Mouse (Mus musculus) heart, embryonic 16.5 days (tissue): ENCODE measurements around the gene Tirap. TPM values are rescaled to one million over a fixed set of nuclear protein-coding genes. Genes with fewer than 3 reads are reported as not detected.
"Not testable (repeated sequence)": the region's sequence is repeated elsewhere in the genome, so short reads cannot be mapped to it uniquely, and the experiment has no call there.

ENCODE experiments used
- ATAC-seq: fragments of 200-750 bp; cut with Nextera tagmentation; replicated peaks from 2 replicates; pipeline ENCODE4 v1.8.0; 2017; ENCODE audit warnings: moderate number of reproducible peaks; ENCODE audit not compliant: insufficient read depth, low FRiP score; ENCODE audit errors: extremely low read depth
- H3K27ac ChIP-seq: fragments of 300-500 bp; sonication (generic); 2 replicates; pipeline ENCODE4 v1.5.1; 2014; ENCODE audit warnings: mild to moderate bottlenecking, low read length, control low read depth, moderate library complexity
- H3K27me3 ChIP-seq: fragments of 300-500 bp; sonication (generic); 2 replicates; pipeline ENCODE4 v1.6.1; 2014; ENCODE audit warnings: low read length, mixed read lengths; ENCODE audit not compliant: control insufficient read depth, insufficient read depth
- H3K36me3 ChIP-seq: fragments of 300-500 bp; sonication (generic); 2 replicates; pipeline ENCODE4 v1.6.1; 2014; ENCODE audit not compliant: control insufficient read depth, insufficient read depth
- H3K4me1 ChIP-seq: fragments of 300-500 bp; sonication (generic); 2 replicates; pipeline ENCODE4 v1.6.1; 2014; ENCODE audit warnings: low read length, mixed read lengths; ENCODE audit not compliant: control insufficient read depth, insufficient read depth
- H3K4me2 ChIP-seq: fragments of 300-500 bp; sonication (generic); 2 replicates; pipeline ENCODE4 v1.6.1; 2014; ENCODE audit warnings: low read depth, mild to moderate bottlenecking, control low read depth, low read length
- H3K4me3 ChIP-seq: fragments of 300-500 bp; sonication (generic); 2 replicates; pipeline ENCODE4 v1.5.1; 2014; ENCODE audit warnings: mild to moderate bottlenecking, control low read depth, low read length
- H3K9ac ChIP-seq: fragments of 300-500 bp; sonication (generic); 2 replicates; pipeline ENCODE4 v1.6.1; 2014; ENCODE audit warnings: low read length, control low read depth
- H3K9me3 ChIP-seq: fragments of 300-500 bp; sonication (generic); replicated peaks from 2 replicates; pipeline ENCODE4 v1.6.1; 2016; ENCODE audit warnings: low read length; ENCODE audit not compliant: control insufficient read depth
- WGBS: fragments of 180-500 bp; shearing (Covaris S2); extraction: QIAGEN DNeasy Blood & Tissue Kit; methylation state at CpG from one replicate; pipeline ENCODE4 v1.1.7; 2014; 5-methylcytosine and 5-hydroxymethylcytosine counted together
- polyA plus RNA-seq: library from polyadenylated mRNA; unstranded; fragments of >200 nt; fragmentation: Nextera tagmentation; extraction: Ambion mirVana; gene quantifications from 2 replicates; pipeline ENCODE4 v1.2.1, GENCODE M21; 2015

Gene Tirap
- polyA plus RNA-seq, 1 experiment from 2014 or later: 8.4 TPM

- Histone ChIP-seq H3K27ac (no peak overlapping the region), H3K36me3 (no peaks in the 10 kb centered on the region), H3K4me1 (no peaks in the 10 kb centered on the region), H3K4me2 (no peak overlapping the region), H3K4me3 (no peak overlapping the region), H3K9me3 (no peaks in the 10 kb centered on the region), H3K27me3 (no peaks in the 10 kb centered on the region), H3K9ac (no peak overlapping the region)
- no peak for ATAC-seq
- 78% methylated on average over 2 of the region's 2 CpGs for WGBS
Observed at GRCm38 (mm10) chr9:35160662-35161061, 39.4 kb downstream of the Tirap start.

- no peaks in the 10 kb centered on the region for H3K36me3 ChIP-seq
- H3K9ac ChIP-seq: no peak overlapping the region
- no peak overlapping the region for H3K4me2 ChIP-seq
- H3K4me1 ChIP-seq: no peaks in the 10 kb centered on the region
- no peak overlapping the region for H3K27ac ChIP-seq
- no peak for ATAC-seq
- no peaks in the 10 kb centered on the region for H3K27me3 ChIP-seq
- no peak overlapping the region for H3K4me3 ChIP-seq
- 91% methylated on average over 3 of the region's 3 CpGs for WGBS
- H3K9me3 ChIP-seq: no peaks in the 10 kb centered on the region
Observed at GRCm38 (mm10) chr9:35158477-35158876, 41.6 kb downstream of the Tirap start.

GRCm38 (mm10) chr9:35156862-35157261 lies 43.2 kb downstream of the Tirap start:
- H3K36me3 ChIP-seq: no peaks in the 10 kb centered on the region
- H3K27ac ChIP-seq: no peak overlapping the region
- no peak for ATAC-seq
- no peaks in the 10 kb centered on the region for H3K4me1 ChIP-seq
- 83% methylated on average over 4 of the region's 4 CpGs for WGBS
- H3K27me3 ChIP-seq: no peaks in the 10 kb centered on the region
- H3K4me2 ChIP-seq: no peak overlapping the region
- no peaks in the 10 kb centered on the region for H3K9me3 ChIP-seq
- H3K9ac ChIP-seq: no peak overlapping the region
- H3K4me3 ChIP-seq: no peak overlapping the region

- Histone ChIP-seq H3K9me3 (no peaks in the 10 kb centered on the region), H3K9ac (no peak overlapping the region), H3K4me2 (no peak overlapping the region), H3K4me3 (no peak overlapping the region), H3K27ac (peak overlapping the region; percentile 47), H3K4me1 (no peaks in the 10 kb centered on the region), H3K27me3 (no peaks in the 10 kb centered on the region), H3K36me3 (no peaks in the 10 kb centered on the region)
- peak; percentile 52; the same call in 1 of the 2 replicates for ATAC-seq
- WGBS: 78% methylated on average over 5 of the region's 5 CpGs
Observed at GRCm38 (mm10) chr9:35156002-35156710, 43.9 kb downstream of the Tirap start.

- WGBS: 92% methylated on average over 1 of the region's 1 CpGs
- no peak for ATAC-seq
- Histone ChIP-seq H3K4me1 (no peaks in the 10 kb centered on the region), H3K9ac (no peak overlapping the region), H3K36me3 (no peaks in the 10 kb centered on the region), H3K4me2 (no peak overlapping the region), H3K27me3 (no peaks in the 10 kb centered on the region), H3K27ac (no peak overlapping the region), H3K4me3 (no peak overlapping the region), H3K9me3 (no peaks in the 10 kb centered on the region)
Observed at GRCm38 (mm10) chr9:35152923-35153322, 47.2 kb downstream of the Tirap start.

- not testable (repeated sequence) for H3K4me2 ChIP-seq, H3K4me1 ChIP-seq, H3K27me3 ChIP-seq, H3K9ac ChIP-seq, H3K9me3 ChIP-seq, H3K27ac ChIP-seq, H3K36me3 ChIP-seq, H3K4me3 ChIP-seq, ATAC-seq
Observed at GRCm38 (mm10) chr9:35148822-35149221, 51.3 kb downstream of the Tirap start.

GRCm38 (mm10) chr9:35147261-35147660 lies 52.8 kb downstream of the Tirap start:
- H3K9ac ChIP-seq, H3K4me2 ChIP-seq, H3K27me3 ChIP-seq, H3K4me1 ChIP-seq, ATAC-seq, H3K4me3 ChIP-seq, H3K9me3 ChIP-seq, H3K36me3 ChIP-seq, H3K27ac ChIP-seq: not testable (repeated sequence)
- WGBS: 94% methylated on average over 14 of the region's 14 CpGs

- Histone ChIP-seq H3K9ac (no peak overlapping the region), H3K36me3 (no peaks in the 10 kb centered on the region), H3K27me3 (no peaks in the 10 kb centered on the region), H3K4me1 (no peaks in the 10 kb centered on the region), H3K4me3 (no peak overlapping the region), H3K27ac (no peak overlapping the region), H3K4me2 (no peak overlapping the region), H3K9me3 (no peaks in the 10 kb centered on the region)
- 90% methylated on average over 1 of the region's 1 CpGs for WGBS
- no peak for ATAC-seq
Observed at GRCm38 (mm10) chr9:35145829-35146228, 54.3 kb downstream of the Tirap start.

GRCm38 (mm10) chr9:35145118-35145517 lies 55.0 kb downstream of the Tirap start:
- ATAC-seq: no peak

More at GRCm38 (mm10) chr9:35145118-35145517, 55.0 kb downstream of the Tirap start:
- no peak overlapping the region for H3K4me2 ChIP-seq
- WGBS: 68% methylated on average over 9 of the region's 9 CpGs
- no peaks in the 10 kb centered on the region for H3K9me3 ChIP-seq
- no peaks in the 10 kb centered on the region for H3K4me1 ChIP-seq
- H3K36me3 ChIP-seq: no peaks in the 10 kb centered on the region
- no peaks in the 10 kb centered on the region for H3K27me3 ChIP-seq
- no peak overlapping the region for H3K27ac ChIP-seq
- H3K4me3 ChIP-seq: no peak overlapping the region
- H3K9ac ChIP-seq: no peak overlapping the region
